Mouse (Mus musculus) CH12.LX (cell line): ENCODE measurements around the gene Slc2a4. TPM values are rescaled to one million over a fixed set of nuclear protein-coding genes. Genes with fewer than 3 reads are reported as not detected.

ENCODE experiments used
- DNase-seq: peaks from one replicate; pipeline ENCODE4 v3.0.0-alpha.2; 2013; ENCODE audit errors: extremely low read depth
- H3K27ac ChIP-seq: 2 replicates; pipeline ENCODE4 v1.5.1; 2012; ENCODE audit warnings: low read depth, mild to moderate bottlenecking, control low read depth, moderate library complexity; ENCODE audit not compliant: insufficient read depth
- H3K27me3 ChIP-seq: replicated peaks from 2 replicates; pipeline ENCODE3; 2012; ENCODE audit warnings: inconsistent platforms
- H3K36me3 ChIP-seq, 2 experiments: replicated peaks in 1 of 2; 2 replicates each; pipeline versions ENCODE3 to v1.6.1; 2012; ENCODE audit warnings: inconsistent platforms in 1 of 2, low read length in 1 of 2, mild to moderate bottlenecking in 1 of 2, mixed read lengths in 1 of 2, moderate library complexity in 1 of 2; ENCODE audit not compliant: control insufficient read depth in 1 of 2, insufficient read depth in 1 of 2
- H3K4me1 ChIP-seq, 2 experiments: 2 replicates each; pipeline ENCODE4 v1.6.1; 2012; ENCODE audit warnings: inconsistent platforms in 1 of 2, moderate library complexity in 1 of 2; ENCODE audit not compliant: insufficient read depth in 2 of 2, control insufficient read depth in 1 of 2
- H3K4me2 ChIP-seq: 2 replicates; pipeline ENCODE4 v1.6.1; 2012; ENCODE audit warnings: low read depth, mild to moderate bottlenecking, control low read depth; ENCODE audit not compliant: poor library complexity, insufficient read depth, severe bottlenecking
- H3K4me3 ChIP-seq, 3 experiments: fragments of 150-350 bp in 1 of 3; sonication (generic) in 1 of 3; replicated peaks in 1 of 3; 2 replicates each; pipeline versions ENCODE3 to v1.5.1; 2011 to 2012; ENCODE audit warnings: low read depth in 2 of 3, low read length in 2 of 3, mild to moderate bottlenecking in 2 of 3, moderate library complexity in 2 of 3, control low read depth in 1 of 3, improper control_type of control experiment in 1 of 3, inconsistent platforms in 1 of 3, mixed read lengths in 1 of 3; ENCODE audit not compliant: poor library complexity in 1 of 3
- H3K79me2 ChIP-seq: replicated peaks from 2 replicates; pipeline ENCODE4 v1.6.1; 2012; ENCODE audit warnings: mild to moderate bottlenecking, moderate library complexity; ENCODE audit not compliant: control insufficient read depth, poor library complexity, insufficient read depth, severe bottlenecking; ENCODE audit errors: extremely low read depth
- H3K9ac ChIP-seq: 2 replicates; pipeline ENCODE4 v1.6.1; 2012; ENCODE audit warnings: low read depth, mild to moderate bottlenecking, control low read depth, moderate library complexity; ENCODE audit not compliant: insufficient read depth
- H3K9me3 ChIP-seq: replicated peaks from 2 replicates; pipeline ENCODE3; 2012; ENCODE audit warnings: low read length, inconsistent platforms, mixed read lengths
- BHLHE40 ChIP-seq: IDR thresholded peaks from 2 replicates; pipeline ENCODE4 v1.6.1; 2011; ENCODE audit warnings: mild to moderate bottlenecking, low read depth, low read length, improper control_type of control experiment
- CHD2 ChIP-seq: IDR thresholded peaks from 2 replicates; pipeline ENCODE4 v1.6.1; 2011; ENCODE audit warnings: low read length, improper control_type of control experiment
- CTCF ChIP-seq, 2 experiments: IDR thresholded peaks in 1 of 2; conservative IDR thresholded peaks in 1 of 2; 2 replicates each; pipeline ENCODE4 v1.5.1; 2011 to 2012; ENCODE audit warnings: low read depth in 2 of 2, low read length in 2 of 2, improper control_type of control experiment in 1 of 2, inconsistent platforms in 1 of 2, mild to moderate bottlenecking in 1 of 2, moderate library complexity in 1 of 2
- E2F4 ChIP-seq: IDR thresholded peaks from 2 replicates; pipeline ENCODE4 v1.6.1; 2011; ENCODE audit warnings: low read depth, low read length, improper control_type of control experiment; ENCODE audit not compliant: insufficient replicate concordance
- ETS1 ChIP-seq: conservative IDR thresholded peaks from 2 replicates; pipeline ENCODE4 v1.6.1; 2012; ENCODE audit warnings: low read depth, mild to moderate bottlenecking, inconsistent platforms, low read length, improper control_type of control experiment, moderate library complexity
- HCFC1 ChIP-seq: IDR thresholded peaks from 2 replicates; pipeline ENCODE4 v1.6.1; 2012; ENCODE audit warnings: low read depth, mild to moderate bottlenecking, inconsistent platforms, low read length, improper control_type of control experiment
- IRF4 ChIP-seq: IDR thresholded peaks from 2 replicates; pipeline ENCODE4 v1.6.1; 2014; ENCODE audit warnings: low read depth, mild to moderate bottlenecking, inconsistent platforms, low read length, improper control_type of control experiment
- JUND ChIP-seq: conservative IDR thresholded peaks from 2 replicates; pipeline ENCODE4 v1.6.1; 2011; ENCODE audit warnings: low read depth, low read length, improper control_type of control experiment
- MAZ ChIP-seq: IDR thresholded peaks from 2 replicates; pipeline ENCODE4 v1.6.1; 2012; ENCODE audit warnings: low read depth, mild to moderate bottlenecking, inconsistent platforms, low read length, improper control_type of control experiment, moderate library complexity
- MEF2A ChIP-seq: IDR thresholded peaks from 2 replicates; pipeline ENCODE4 v1.6.1; 2014; ENCODE audit warnings: low read depth, mild to moderate bottlenecking, inconsistent platforms, low read length, improper control_type of control experiment, borderline replicate concordance
- MXI1 ChIP-seq: IDR thresholded peaks from 2 replicates; pipeline ENCODE4 v1.6.1; 2011; ENCODE audit warnings: mild to moderate bottlenecking, low read depth, low read length, improper control_type of control experiment
- MYC ChIP-seq: IDR thresholded peaks from 2 replicates; pipeline ENCODE4 v1.6.1; 2011; ENCODE audit warnings: low read depth, mild to moderate bottlenecking, improper control_type of control experiment, low read length
- NELFE ChIP-seq: IDR thresholded peaks from 2 replicates; pipeline ENCODE4 v1.6.1; 2011; ENCODE audit warnings: low read depth, low read length, improper control_type of control experiment
- NRF1 ChIP-seq: IDR thresholded peaks from 2 replicates; pipeline ENCODE4 v1.6.1; 2014; ENCODE audit warnings: low read depth, mild to moderate bottlenecking, inconsistent platforms, low read length, improper control_type of control experiment, moderate library complexity
- POLR2A ChIP-seq: IDR thresholded peaks from 2 replicates; pipeline ENCODE4 v1.6.1; 2011; ENCODE audit warnings: low read depth, mild to moderate bottlenecking, improper control_type of control experiment, low read length
- POLR2AphosphoS2 ChIP-seq: IDR thresholded peaks from 2 replicates; pipeline ENCODE4 v1.6.1; 2011; ENCODE audit warnings: low read depth, low read length, improper control_type of control experiment
- RCOR1 ChIP-seq: conservative IDR thresholded peaks from 2 replicates; pipeline ENCODE4 v1.6.1; 2012; ENCODE audit warnings: low read depth, mild to moderate bottlenecking, inconsistent platforms, low read length, improper control_type of control experiment
- SIN3A ChIP-seq: IDR thresholded peaks from 2 replicates; pipeline ENCODE4 v1.6.1; 2012; ENCODE audit warnings: low read length, improper control_type of control experiment, inconsistent platforms
- SMC3 ChIP-seq: IDR thresholded peaks from 2 replicates; pipeline ENCODE4 v1.6.1; 2011; ENCODE audit warnings: low read depth, low read length, improper control_type of control experiment
- TBP ChIP-seq: conservative IDR thresholded peaks from 2 replicates; pipeline ENCODE4 v1.6.1; 2011; ENCODE audit warnings: low read depth, low read length, improper control_type of control experiment
- TCF12 ChIP-seq: IDR thresholded peaks from 2 replicates; pipeline ENCODE4 v1.6.1; 2014; ENCODE audit warnings: low read depth, mild to moderate bottlenecking, inconsistent platforms, low read length, improper control_type of control experiment
- UBTF ChIP-seq: IDR thresholded peaks from 2 replicates; pipeline ENCODE4 v1.6.1; 2012; ENCODE audit warnings: low read depth, mild to moderate bottlenecking, inconsistent platforms, low read length, improper control_type of control experiment, moderate library complexity
- USF2 ChIP-seq: conservative IDR thresholded peaks from 2 replicates; pipeline ENCODE4 v1.6.1; 2011; ENCODE audit warnings: low read depth, low read length, improper control_type of control experiment
- ZC3H11A ChIP-seq: IDR thresholded peaks from 2 replicates; pipeline ENCODE4 v1.6.1; 2012; ENCODE audit warnings: low read depth, mild to moderate bottlenecking, inconsistent platforms, low read length, improper control_type of control experiment
- ZKSCAN1 ChIP-seq: IDR thresholded peaks from 2 replicates; pipeline ENCODE4 v1.6.1; 2012; ENCODE audit warnings: low read depth, inconsistent platforms, low read length, improper control_type of control experiment, borderline replicate concordance
- dilution Hi-C: fragments of 300-500 bp; cut with MboI; formaldehyde crosslinking; loops from 2 replicates; pipeline ENCODE4 v1.14.3; 2020; ENCODE audit warnings: low sequenced_read_pairs; ENCODE audit not compliant: extremely low pct_unique_long_range_greater_than_20kb, extremely low pct_ligation_motif_present
- in situ Hi-C: fragments of 300-500 bp; cut with MboI; formaldehyde crosslinking; loops from 3 replicates; pipeline ENCODE4 v1.14.3; 2019; ENCODE audit warnings: low sequenced_read_pairs, low pct_ligation_motif_present, low pct_unique_long_range_greater_than_20kb, mixed read lengths
- polyA plus RNA-seq: library from polyadenylated mRNA; unstranded; fragments of >175 nt; gene quantifications from 2 replicates; pipeline ENCODE4 v1.2.1, GENCODE M21; 2012; ENCODE audit warnings: low read depth; ENCODE audit not compliant: insufficient read length
- total RNA-seq, 2 experiments: library from RNA; depleted of rRNA; stranded (reverse); fragments of 300-350 nt in 1 of 2; fragments of >200 nt in 1 of 2; gene quantifications; 2 replicates each; pipeline ENCODE4 v1.2.3; 2012 to 2014

The Slc2a4 gene
- total and polyA plus RNA-seq, 3 experiments: 2.3 to 3.8 (median 2.6) TPM

DNA sequence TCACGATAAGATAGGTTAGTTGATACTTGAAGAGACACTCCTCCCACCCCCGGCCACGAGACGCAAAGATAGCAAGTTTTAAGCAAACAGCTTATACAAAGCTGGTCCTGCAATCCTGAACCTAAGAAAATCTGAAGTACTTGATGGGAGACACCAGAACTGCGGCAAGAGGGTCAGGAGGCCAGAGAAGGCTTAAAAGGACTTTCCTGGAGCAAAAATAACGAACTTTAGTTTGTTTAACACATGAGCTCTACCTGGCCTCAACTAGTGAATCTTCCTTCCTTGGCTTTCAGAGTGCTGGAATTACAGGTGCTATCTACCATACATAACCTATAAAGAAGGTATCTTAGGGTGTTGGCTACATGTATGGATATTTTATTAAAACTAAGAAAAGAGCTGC lies 13.3 kb downstream of the Slc2a4 start:
- Histone ChIP-seq H3K9ac (no peak overlapping the region; the same call in 1 of the 2 replicates), H3K27me3 (peaks cover 55% of the 10 kb centered on the region), H3K4me3 (no peak overlapping the region), H3K9me3 (no peaks in the 10 kb centered on the region), H3K36me3 (no peaks in the 10 kb centered on the region), H3K79me2 (no peaks in the 10 kb centered on the region), H3K27ac (no peak overlapping the region), H3K4me2 (peak overlapping the region; percentile 92), H3K4me1 (peaks cover 5 to 59% of the 10 kb centered on the region in 2 experiments)
- in situ Hi-C loops (no loop called here), dilution Hi-C loops (no loop called here)
- TF ChIP-seq IRF4: no peak
- TF ChIP-seq RCOR1: 0 out of 2 replicates have a peak, but pooled peaks have one; percentile 53
- TF ChIP-seq SIN3A: peak; percentile 39
- TF ChIP-seq MYC: 0 out of 2 replicates have a peak, but pooled peaks have one; percentile 8
- TF ChIP-seq E2F4: 0 out of 2 replicates have a peak, but pooled peaks have one; percentile 33
- no peak for DNase-seq

DNA sequence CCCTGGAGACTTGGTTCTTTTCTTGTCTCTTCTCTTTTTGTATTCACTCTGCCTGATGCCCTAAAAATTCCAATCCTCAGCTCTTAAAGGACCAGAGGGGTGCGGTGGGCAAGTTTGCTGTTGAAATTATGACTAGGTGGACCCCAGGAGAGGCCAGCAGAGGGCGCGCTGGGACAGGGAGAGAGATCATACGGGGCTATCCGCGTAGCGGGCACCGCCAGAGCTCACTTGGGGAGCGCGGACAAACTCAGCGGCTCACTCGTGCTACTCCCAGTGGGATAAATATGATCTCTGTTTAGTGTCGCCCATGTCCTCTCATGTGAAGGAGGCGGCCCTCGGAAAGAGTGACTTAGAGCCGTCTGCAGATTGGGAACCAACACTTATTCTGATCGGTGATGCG lies 13.8 kb downstream of the Slc2a4 start:
- H3K4me3 ChIP-seq: no peak overlapping the region
- no peaks in the 10 kb centered on the region for H3K79me2 ChIP-seq
- H3K27me3 ChIP-seq: peaks cover 50% of the 10 kb centered on the region
- in situ Hi-C loops (no loop called here), dilution Hi-C loops (no loop called here)
- peak overlapping the region; percentile 92 for H3K4me2 ChIP-seq
- DNase-seq: peak; percentile 94
- H3K36me3 ChIP-seq: no peaks in the 10 kb centered on the region
- H3K4me1 ChIP-seq: peaks cover 5 to 63% of the 10 kb centered on the region in 2 experiments
- H3K27ac ChIP-seq: no peak overlapping the region
- TF ChIP-seq UBTF (no peak), POLR2A (no peak), TBP (no peak), SMC3 (peak; percentile 99), ZKSCAN1 (no peak), CTCF (conservative IDR thresholded peaks at IDR 0.05 in 1 of 2, IDR thresholded peaks at IDR 0.05 in 1 of 2; ENCODE audit: low read depth in 2 of 2, low read length in 2 of 2) (peak; percentile 45 to 99), JUND (no peak), POLR2AphosphoS2 (no peak), ETS1 (0 out of 2 replicates have a peak, but pooled peaks have one; percentile 10), NELFE (peak; percentile 67), BHLHE40 (peak; percentile 66; the same call in 1 of the 2 replicates), TCF12 (0 out of 2 replicates have a peak, but pooled peaks have one; percentile 40), ZC3H11A (peak; percentile 85), HCFC1 (peak; percentile 51; the same call in 1 of the 2 replicates), SIN3A (peak; percentile 86; the same call in 1 of the 2 replicates), CHD2 (0 out of 2 replicates have a peak, but pooled peaks have one; percentile 11), MXI1 (peak; percentile 75), MEF2A (no peak; the same call in 1 of the 2 replicates), E2F4 (peak; percentile 51; the same call in 1 of the 2 replicates), IRF4 (peak; percentile 77), NRF1 (0 out of 2 replicates have a peak, but pooled peaks have one; percentile 46), USF2 (no peak), MAZ (peak; percentile 92)
- no peaks in the 10 kb centered on the region for H3K9me3 ChIP-seq
- peak overlapping the region; percentile 21; the same call in 1 of the 2 replicates for H3K9ac ChIP-seq
